Mouse (Mus musculus) cortical plate, adult 2 months (tissue): ENCODE data around the gene D630045J12Rik. TPM values are rescaled to one million over a fixed set of nuclear protein-coding genes. Genes with fewer than 3 reads are reported as not detected.

ENCODE experiments used
- H3K27ac ChIP-seq: fragments of 200-500 bp; 2 replicates; pipeline ENCODE4 v1.5.1; 2012; ENCODE audit warnings: low read length, control low read depth, inconsistent platforms; ENCODE audit not compliant: insufficient read depth
- H3K4me1 ChIP-seq: fragments of 200-500 bp; 2 replicates; pipeline ENCODE4 v1.6.1; 2011; ENCODE audit warnings: low read length; ENCODE audit not compliant: control insufficient read depth, insufficient read depth
- H3K4me3 ChIP-seq: fragments of 200-500 bp; 2 replicates; pipeline ENCODE4 v1.5.1; 2011; ENCODE audit warnings: mild to moderate bottlenecking, low read length, control low read depth; ENCODE audit not compliant: insufficient read depth
- CTCF ChIP-seq: fragments of 200-500 bp; IDR thresholded peaks from 2 replicates; pipeline ENCODE4 v1.5.1; 2011; ENCODE audit warnings: mild to moderate bottlenecking, control low read depth, low read length; ENCODE audit not compliant: insufficient read depth; ENCODE audit errors: extremely low read depth
- POLR2A ChIP-seq: fragments of 200-500 bp; IDR thresholded peaks from 2 replicates; pipeline ENCODE4 v1.6.1; 2011; ENCODE audit warnings: mild to moderate bottlenecking, low read length, control low read depth; ENCODE audit not compliant: insufficient read depth; ENCODE audit errors: extremely low read depth
- polyA plus RNA-seq: library from polyadenylated mRNA; depleted of rRNA; stranded (reverse); fragments of >200 nt; gene quantifications from 2 replicates; pipeline ENCODE4 v1.2.3, GENCODE M21; 2012

The D630045J12Rik gene
- polyA plus RNA-seq, 1 experiment: 20.4 TPM

DNA sequence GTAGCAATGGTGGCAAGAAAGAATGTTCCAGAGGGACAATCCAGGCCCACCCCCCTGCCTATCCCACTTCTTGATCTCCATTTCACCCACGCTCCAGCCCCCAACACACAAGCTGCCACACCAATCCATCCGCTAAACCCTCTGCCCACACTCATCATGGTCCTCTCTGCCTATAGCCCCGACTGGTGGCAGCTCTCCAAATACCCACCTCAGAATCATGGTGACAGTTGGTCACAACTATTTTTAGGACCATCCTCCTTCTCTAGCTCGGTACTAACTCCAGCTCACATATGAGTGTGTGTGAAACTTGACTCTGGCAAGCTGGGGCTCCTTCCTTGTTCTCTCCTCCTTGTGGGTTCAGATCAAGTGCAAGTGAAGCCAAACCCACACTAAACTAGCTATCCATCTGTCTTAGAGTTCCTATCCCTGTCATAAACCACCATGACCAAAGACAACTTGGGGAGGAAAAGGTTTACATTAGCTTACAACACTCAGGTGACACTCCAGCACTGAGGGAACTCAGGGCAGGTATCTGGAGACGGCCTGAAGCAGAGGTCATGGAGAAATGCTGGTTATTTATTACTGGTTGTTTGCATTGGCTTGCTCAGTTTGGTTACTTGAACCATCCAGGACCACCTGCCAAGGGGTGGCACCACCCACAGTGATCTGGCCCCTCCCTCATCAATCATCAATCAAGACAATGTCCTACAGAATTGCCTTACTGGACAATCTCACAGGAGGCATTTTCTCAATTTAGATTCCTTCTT, 9.8 kb upstream of the D630045J12Rik start:
- no peak overlapping the region for H3K27ac ChIP-seq
- H3K4me1 ChIP-seq: no peaks in the 10 kb centered on the region
- no peak overlapping the region for H3K4me3 ChIP-seq
- TF ChIP-seq CTCF (no peak), POLR2A (no peak)

DNA sequence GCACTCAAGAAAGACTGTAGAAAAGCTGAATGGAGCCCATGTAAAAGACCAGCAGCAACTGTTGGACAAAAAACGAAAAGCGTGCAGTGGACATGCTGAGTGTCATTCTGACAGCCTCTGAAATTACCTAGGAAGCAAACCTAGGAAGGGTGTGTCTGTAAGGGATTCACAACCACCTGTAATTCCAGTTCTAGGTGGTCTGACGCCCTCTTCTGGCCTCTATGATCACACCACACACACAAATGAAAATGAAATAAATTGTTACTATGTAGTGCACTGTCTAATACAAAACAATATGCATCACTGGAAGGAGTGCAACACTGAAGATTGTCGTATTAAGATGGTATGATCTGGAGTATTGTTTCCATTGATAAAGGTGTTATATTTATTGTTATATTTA, 8.1 kb upstream of the D630045J12Rik start:
- Histone ChIP-seq H3K27ac (no peak overlapping the region), H3K4me3 (no peak overlapping the region), H3K4me1 (no peaks in the 10 kb centered on the region)
- TF ChIP-seq POLR2A: no peak
- TF ChIP-seq CTCF: no peak

DNA sequence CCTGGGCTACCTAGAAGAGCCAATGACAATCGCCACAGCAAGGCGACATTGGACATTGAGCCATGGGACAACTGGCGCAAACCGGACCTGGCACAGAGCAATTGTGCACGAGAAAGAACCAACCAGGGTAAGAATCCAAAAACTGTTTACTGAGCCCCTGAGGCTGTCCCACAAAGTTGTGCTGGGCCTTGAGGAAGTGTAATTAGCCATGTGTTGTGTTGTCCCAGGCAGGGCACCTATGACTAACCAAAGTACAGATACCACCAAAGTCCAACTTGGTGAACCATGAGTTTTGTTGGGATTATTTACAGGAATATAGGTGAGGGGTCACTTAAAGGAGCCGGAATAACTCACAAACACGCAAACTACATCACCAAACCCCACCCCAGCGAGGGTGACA, 3.7 kb upstream of the D630045J12Rik start:
- Histone ChIP-seq H3K4me3 (no peak overlapping the region), H3K27ac (no peak overlapping the region), H3K4me1 (peaks cover 3% of the 10 kb centered on the region)
- TF ChIP-seq CTCF (no peak), POLR2A (no peak)

DNA sequence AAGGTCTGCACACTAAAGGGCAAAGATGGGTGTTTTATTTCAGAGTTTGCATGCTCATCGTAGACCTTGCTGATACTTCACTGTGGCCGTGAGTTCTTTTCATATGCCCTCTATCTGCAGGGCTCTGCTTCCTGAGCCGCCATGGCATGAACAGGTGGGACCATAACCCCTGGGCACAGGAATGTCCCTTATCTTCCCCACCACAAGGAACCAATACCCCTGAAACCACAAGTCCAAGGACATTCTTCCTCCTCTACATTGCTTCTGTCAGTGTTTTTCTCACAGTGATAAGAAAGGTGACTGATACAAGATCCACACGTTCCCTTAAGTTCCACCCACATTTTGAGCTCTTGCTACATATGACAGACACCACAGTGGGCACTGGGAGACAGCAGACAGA, 3.0 kb upstream of the D630045J12Rik start:
- Histone ChIP-seq H3K4me3 (no peak overlapping the region), H3K4me1 (peaks cover 3% of the 10 kb centered on the region), H3K27ac (no peak overlapping the region)
- TF ChIP-seq CTCF (no peak), POLR2A (no peak)

DNA sequence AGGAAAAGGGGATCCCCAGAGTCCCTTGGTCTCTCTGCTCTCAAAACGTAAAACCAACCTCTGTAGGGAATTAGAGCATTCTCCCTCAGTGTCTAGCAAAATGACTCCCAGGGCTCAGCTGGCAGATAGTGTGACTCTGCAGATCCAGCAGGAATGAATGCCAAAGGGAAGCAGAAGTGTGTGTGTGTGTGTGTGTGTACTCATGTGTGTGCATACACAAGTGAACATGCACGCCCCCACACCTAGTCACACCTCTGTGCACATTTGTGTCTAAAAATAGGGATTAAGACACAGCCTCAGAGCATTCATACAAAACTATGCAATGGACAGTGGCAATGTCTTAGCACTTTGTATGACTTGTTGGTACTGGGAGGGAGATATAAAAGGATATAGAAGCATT, 2.0 kb upstream of the D630045J12Rik start:
- H3K4me1 ChIP-seq: peaks cover 3% of the 10 kb centered on the region
- H3K4me3 ChIP-seq: no peak overlapping the region
- TF ChIP-seq CTCF (no peak), POLR2A (no peak)
- no peak overlapping the region for H3K27ac ChIP-seq

DNA sequence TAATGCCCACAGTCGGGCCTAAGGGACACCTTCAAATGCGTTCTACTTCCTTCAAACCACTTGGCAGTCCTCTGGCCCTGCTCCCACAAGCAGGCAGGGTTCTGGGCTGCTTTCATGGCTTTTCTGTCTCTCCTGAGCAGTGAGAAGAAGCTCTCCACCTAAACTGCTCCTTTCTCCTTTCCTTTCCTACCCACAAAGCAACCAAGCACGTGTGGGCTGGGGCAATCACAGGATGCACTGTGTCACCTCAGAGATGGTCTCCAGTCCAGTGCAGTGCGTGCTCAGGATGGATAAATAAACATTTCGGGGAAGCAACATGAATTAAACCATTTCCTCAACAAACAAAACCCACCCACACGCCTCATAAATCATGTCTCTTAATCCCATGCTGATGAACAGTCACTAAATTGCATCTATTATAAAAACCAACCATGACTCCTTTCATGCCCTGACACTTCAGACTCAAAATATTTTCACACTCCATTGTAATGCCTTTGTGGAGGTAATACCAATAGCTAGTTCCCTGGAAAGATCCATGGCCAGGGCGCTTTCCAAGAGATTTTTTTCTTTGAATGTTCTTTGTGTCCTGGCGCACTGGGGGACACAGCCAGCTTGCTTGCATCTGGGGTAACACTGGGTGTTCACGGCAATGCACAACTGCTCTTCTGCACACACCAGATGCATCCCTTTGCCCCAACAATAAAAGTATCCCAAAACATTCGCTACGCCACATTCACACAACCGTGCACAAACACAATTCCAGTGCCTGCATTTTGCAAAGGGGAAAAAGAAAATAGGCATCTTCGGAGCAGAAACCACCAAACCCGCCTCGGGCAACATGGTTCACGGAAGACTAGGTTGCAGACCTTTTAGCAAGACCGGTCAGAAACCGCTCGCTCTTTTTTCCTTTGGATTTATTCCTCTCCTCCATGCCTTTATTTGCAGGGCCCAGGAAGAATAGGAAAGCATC, 758 bp downstream of the D630045J12Rik start:
- peak overlapping the region; percentile 91 for H3K4me3 ChIP-seq
- H3K27ac ChIP-seq: no peak overlapping the region
- H3K4me1 ChIP-seq: peaks cover 5% of the 10 kb centered on the region
- no peak for TF ChIP-seq CTCF
- no peak for TF ChIP-seq POLR2A

DNA sequence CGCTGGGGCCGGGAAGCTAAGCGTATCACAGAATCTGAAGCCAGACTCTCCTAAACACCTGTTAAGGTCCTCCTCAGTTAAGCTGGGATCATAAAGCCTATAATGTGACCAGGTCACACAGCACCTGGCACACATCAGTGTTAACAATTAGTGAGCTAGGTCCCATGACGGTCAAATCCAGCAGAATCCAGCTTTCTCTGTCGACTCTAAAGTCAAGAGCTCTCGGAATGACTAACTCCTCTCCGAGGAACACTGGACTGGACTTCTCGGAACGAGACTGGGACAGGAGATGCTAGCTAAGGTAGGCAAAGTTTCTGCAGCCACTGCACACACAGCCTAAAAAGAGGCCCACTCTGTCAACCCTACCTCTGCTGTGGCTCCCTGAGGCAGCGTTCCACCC, 1.7 kb downstream of the D630045J12Rik start:
- Histone ChIP-seq H3K4me3 (peak overlapping the region; percentile 91), H3K4me1 (peaks cover 5% of the 10 kb centered on the region), H3K27ac (no peak overlapping the region)

DNA sequence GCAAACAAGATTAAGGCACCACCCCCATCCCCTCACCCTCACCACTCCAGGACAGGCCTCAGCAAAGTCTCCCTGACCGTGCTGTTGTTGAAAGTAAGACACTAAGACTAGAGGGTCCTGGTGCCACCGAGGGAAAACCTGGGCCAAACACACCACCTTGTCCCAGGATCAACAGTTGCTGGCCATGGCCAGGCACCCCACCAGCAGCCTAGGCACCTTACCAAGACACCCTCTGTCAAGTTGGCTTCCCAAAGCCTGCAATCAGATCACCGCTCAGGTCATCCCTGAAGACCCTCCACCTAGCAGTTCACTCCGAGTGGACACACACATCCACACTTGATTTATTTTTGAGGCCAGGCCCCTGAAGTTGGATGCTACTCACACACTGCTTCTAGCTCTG, 2.3 kb downstream of the D630045J12Rik start:
- Histone ChIP-seq H3K27ac (no peak overlapping the region), H3K4me3 (peak overlapping the region; percentile 10; the same call in 1 of the 2 replicates), H3K4me1 (peaks cover 5% of the 10 kb centered on the region)
- TF ChIP-seq POLR2A (no peak), CTCF (no peak)

More for the DNA sequence above, 1.7 kb downstream of the D630045J12Rik start:
- TF ChIP-seq CTCF (no peak), POLR2A (no peak)

DNA sequence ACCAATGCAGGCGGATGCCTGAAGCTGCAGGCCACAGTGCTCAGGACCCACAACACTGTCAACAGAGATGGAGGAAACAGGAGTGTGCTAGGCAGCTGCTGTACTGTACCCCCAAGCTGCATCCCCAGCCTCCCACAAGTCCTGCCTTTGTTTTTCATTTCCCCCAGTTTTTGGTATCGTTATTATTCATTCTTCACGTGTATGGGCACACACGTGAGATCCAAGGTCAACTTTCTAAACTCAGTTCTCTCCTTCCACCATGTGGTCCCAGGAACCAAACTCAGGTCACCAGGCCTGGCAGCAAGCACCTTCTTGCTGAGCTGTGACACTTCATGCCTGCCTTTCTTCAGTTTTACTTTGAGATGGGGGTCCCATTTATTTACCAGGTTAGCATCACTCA, 6.4 kb downstream of the D630045J12Rik start:
- Histone ChIP-seq H3K4me1 (peaks cover 12% of the 10 kb centered on the region), H3K4me3 (no peak overlapping the region), H3K27ac (no peak overlapping the region)
- TF ChIP-seq CTCF (no peak), POLR2A (no peak)
